Mouse (Mus musculus): ENCODE measurements around the gene Gm45062.

The Gm45062 gene

DNA sequence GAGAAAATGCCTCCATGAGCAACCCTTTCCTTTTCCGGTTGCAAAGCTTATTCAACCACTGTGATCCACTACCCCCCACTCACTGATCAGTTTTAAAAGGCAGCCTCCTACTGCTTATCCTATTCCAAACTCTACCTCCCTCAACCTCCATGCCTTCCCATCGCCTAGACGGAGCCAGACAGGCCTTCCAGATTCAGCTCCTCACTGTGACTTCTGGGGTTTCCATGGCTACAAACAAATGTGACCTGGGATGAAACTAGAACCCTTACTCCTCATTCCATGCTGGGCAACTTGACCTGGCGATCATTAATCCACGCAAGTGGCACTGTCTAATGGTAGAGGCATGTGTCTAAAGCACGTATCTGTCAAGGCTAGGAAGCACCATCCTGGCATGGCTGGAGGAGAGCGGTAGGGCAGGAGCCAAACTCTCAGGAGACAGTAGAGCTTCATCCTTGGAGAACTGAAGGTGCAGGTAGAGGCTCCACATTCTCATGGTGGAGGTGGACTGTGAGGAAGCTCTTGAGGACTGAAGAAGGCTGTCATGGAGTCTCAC is 369.5 kb downstream of the Gm45062 start:
- DNase-seq: no peak

DNA sequence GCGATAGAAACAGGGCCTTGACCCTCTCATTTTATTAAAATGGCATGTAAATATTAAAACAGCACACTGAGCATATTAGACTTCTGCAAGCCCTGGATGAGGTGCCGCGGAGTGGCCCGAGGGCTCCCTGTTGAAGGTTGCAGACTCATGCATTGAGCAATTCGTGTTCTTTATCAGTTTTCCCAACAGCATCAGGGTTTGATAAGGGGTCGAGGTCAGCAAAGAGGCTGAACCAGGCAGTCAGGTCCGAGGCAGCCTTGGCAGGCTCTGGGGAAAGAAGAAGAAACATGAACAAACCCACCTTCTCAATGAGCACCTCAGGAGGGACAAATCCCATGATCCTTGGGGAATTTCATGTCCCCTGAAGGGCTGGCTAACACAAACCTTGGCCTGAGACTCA is 371.3 kb downstream of the Gm45062 start:
- DNase-seq: no peak

DNA sequence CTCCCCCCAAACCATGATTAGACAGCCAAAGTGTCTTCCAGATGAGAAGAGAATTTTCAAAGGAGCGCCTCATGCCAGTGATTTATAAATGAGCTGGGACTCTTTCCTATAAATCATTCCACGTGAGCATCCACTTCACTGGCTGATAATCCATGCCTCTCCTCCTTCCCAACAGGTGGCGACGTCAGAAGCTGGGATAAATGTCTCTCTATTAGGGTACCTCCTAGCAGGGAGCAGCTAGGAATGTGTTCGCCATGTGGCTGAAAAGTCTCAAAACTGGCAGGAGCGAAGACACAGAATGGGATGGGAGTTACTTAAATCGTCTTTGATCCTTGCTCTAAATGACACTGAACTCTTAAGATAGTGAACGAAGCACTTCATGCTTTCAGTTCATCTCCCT is 372.1 kb downstream of the Gm45062 start:
- DNase-seq: peak; percentile 36

DNA sequence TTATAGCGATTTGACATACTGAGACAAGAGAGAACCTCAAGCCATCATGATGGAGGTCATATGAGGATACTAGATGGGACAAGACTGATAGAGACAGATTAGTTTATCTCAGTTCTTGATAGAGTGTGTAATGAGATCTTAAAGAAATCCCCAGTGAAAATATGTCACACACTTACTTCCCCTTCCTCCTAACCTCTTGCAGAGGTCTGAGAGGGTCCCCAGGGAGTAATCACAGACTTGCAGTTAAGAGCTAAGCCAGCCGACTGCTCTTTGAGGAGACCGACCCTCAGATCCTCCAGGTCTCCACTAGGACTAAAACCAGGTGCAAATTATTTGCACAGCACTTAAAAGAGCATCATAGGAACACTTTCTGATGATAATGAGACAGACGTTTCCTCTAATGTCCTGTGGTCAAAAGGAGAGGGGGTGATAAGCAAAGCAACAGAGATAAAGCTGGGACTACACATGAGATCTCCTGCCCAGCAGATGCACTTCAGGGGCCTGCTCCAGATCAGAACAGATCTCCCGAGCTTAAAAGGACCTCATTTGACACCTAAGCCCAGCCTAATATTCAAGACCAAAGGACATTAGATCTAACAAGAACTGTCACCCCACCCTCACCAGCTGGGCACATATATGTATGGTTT is 372.9 kb downstream of the Gm45062 start:
- no peak for DNase-seq

DNA sequence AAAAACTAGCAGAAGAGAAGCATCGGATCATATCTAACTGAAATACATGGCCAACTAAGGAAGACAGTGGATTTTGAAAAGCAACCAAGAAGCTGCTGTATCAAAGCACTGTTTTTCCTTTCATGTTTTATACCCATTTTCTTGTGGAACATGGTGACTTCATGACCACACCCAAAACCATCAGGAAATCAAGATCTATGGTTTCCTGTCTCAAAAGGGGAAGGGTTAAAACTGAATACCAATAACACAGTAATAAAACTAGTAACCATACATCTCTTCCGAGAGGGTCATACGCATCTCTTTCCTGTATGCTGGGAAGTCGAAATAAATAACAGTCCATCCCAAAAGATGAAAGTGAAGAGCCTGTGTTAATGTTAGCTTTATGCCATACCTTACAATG is 373.5 kb downstream of the Gm45062 start:
- DNase-seq: no peak

DNA sequence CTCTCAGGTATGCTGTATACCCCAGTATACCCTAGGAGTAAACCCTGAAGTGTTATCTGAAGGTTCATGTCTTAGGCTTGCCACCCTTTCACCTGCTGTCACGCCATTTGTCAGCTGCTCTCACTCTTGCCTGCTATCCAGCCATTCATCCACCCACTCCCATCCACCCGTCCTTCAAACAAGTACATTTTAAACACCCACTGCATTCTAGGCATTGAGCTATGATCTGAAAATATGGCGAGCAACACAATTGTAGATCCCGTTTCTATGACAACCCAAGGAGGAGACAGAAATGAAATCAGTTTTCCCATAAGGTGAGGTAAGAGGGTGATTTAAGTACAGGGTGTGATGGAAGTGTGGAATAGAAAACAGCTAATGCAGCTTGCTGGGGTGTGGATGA is 378.9 kb downstream of the Gm45062 start:
- DNase-seq: no peak

DNA sequence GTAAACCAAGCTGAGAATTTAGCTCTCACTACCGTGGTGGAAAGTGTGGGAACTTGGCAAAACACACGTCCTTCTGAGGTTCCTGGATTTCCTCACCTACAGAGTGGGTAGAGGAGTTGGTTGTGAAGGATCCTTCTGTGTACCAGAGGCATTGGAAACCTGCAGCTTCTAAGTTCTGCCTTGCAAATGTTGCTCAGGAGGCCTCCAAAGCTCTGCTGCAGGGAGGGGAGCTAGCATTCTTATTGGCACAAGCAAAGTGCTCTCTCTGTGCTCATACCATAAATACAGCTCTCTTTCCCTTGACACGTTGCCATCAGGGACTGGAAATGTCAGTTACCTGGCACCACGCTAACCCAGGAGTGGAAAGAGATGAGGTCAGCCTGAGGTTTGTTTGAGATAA is 379.6 kb downstream of the Gm45062 start:
- no peak for DNase-seq

DNA sequence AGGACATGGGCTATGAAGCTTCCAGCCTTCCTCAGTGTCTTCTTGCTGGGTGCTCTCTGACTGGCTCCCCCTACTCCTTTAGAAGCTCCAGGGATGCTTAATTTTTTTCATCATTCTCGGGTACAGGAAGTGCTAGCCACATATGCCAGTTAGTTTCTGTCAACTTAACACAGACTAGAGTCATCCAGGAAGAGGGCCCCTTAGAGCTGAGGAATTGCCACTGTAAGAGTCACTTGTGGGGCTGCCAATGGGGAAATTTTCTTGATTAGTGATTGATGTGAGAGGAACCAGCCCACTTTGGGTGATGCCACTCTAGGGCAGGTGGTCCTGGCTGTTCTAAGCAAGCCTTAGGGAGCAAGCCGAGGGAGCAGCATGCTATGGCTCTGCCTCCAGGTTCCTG is 380.3 kb downstream of the Gm45062 start:
- no peak for DNase-seq

DNA sequence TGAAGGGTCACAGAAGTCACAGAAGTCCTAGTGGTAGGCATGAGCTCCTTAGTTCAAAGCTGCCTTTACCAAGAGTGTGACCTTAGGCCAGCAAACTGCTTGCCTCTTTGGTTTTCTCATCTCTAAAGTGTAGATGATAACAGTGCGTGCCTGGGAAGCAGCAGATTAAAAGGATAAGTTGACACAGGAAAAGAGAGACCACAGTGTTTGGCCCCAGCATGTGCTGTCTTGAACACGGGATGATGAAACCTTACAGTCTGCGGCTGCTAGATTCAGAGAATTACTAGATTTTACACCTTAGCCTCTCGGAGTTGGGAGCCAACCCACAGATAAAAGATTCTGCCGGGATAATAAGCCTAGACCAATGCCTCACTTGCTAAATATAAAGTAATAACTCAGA is 381.6 kb downstream of the Gm45062 start:
- DNase-seq: no peak

DNA sequence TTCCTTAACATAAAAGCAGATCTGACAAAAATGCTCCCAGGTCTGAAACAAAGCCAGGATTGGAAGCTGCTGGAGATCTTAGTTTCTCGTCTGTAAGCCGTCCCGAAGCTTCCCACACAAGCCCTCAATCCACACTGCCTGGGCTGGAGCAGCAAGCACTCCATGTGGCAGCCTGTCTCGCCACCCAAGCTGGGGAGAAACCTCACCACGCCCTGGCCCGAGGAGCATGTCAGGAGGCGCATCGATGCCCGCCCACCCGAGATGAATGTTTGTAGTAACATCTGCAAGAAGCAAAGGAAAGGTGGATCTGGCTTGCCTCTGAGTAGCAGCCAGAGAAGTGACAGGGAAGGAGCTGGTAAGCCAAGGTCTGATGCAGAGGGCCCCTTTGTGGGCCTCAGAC is 385.5 kb downstream of the Gm45062 start:
- no peak for DNase-seq

DNA sequence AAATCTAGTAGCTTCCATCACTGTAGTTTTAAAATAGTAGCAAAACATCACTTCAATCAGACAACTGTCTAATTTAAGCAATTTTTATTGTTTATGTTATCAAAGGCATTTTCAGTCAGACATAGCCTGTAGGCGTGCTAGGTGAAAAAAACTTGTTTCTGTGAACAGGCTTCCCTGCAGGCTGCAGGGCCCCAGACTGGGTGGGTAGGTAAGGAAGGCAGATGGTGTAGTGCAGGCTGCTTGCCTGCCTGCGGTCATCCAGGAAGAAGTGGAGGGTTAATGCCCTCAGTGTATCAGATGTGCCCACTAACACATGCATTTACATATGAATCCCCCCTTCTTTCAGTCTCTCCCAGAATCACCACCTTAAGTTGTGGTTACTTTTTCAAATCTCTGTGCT is 386.5 kb downstream of the Gm45062 start:
- DNase-seq: no peak

Data from embryo, embryonic 11 days (tissue).